Mouse (Mus musculus) MEL (cell line): ENCODE measurements around the gene Daam1. TPM values are rescaled to one million over a fixed set of nuclear protein-coding genes. Genes with fewer than 3 reads are reported as not detected.
A peak's percentile ranks its signal among the peaks of the same experiment; 100 is the strongest.

Experiments
- DNase-seq: peaks from one replicate; pipeline ENCODE4 v3.0.0; 2011; ENCODE audit warnings: low read depth, low spot score
- H3K27ac ChIP-seq: 2 replicates; pipeline ENCODE4 v1.5.1; 2012; ENCODE audit warnings: low read depth, mild to moderate bottlenecking, control low read depth, low read length, moderate library complexity; ENCODE audit not compliant: control insufficient read depth
- H3K27me3 ChIP-seq, 2 experiments: fragments of 150-350 bp in 1 of 2; sonication (generic) in 1 of 2; 2 replicates each; pipeline ENCODE4 v1.6.1; 2012; ENCODE audit warnings: low read length in 2 of 2, mild to moderate bottlenecking in 2 of 2, improper control_type of control experiment in 1 of 2, moderate library complexity in 1 of 2; ENCODE audit not compliant: insufficient read depth in 2 of 2, control insufficient read depth in 1 of 2
- H3K36me3 ChIP-seq, 2 experiments: 2 replicates each; pipeline ENCODE4 v1.6.1; 2012 to 2014; ENCODE audit warnings: low read length in 2 of 2, improper control_type of control experiment in 1 of 2, inconsistent platforms in 1 of 2, mild to moderate bottlenecking in 1 of 2; ENCODE audit not compliant: insufficient read depth in 2 of 2, control insufficient read depth in 1 of 2
- H3K4me1 ChIP-seq, 2 experiments: fragments of 150-350 bp in 1 of 2; sonication (generic) in 1 of 2; 2 replicates each; pipeline ENCODE4 v1.6.1; 2012; ENCODE audit warnings: low read length in 2 of 2, improper control_type of control experiment in 1 of 2, mild to moderate bottlenecking in 1 of 2; ENCODE audit not compliant: insufficient read depth in 2 of 2, control insufficient read depth in 1 of 2
- H3K4me3 ChIP-seq, 2 experiments: fragments of 150-350 bp in 1 of 2; sonication (generic) in 1 of 2; 2 replicates each; pipeline ENCODE4 v1.5.1; 2012; ENCODE audit warnings: low read depth in 2 of 2, low read length in 2 of 2, mild to moderate bottlenecking in 2 of 2, moderate library complexity in 2 of 2, control low read depth in 1 of 2, improper control_type of control experiment in 1 of 2; ENCODE audit not compliant: control insufficient read depth in 1 of 2, insufficient read depth in 1 of 2
- H3K79me2 ChIP-seq: 2 replicates; pipeline ENCODE4 v1.6.1; 2012; ENCODE audit warnings: mild to moderate bottlenecking, low read length, moderate library complexity; ENCODE audit not compliant: control insufficient read depth, poor library complexity, insufficient read depth
- H3K9ac ChIP-seq: 2 replicates; pipeline ENCODE4 v1.6.1; 2012; ENCODE audit warnings: low read depth, mild to moderate bottlenecking, control low read depth, low read length, moderate library complexity; ENCODE audit not compliant: control insufficient read depth, poor library complexity, severe bottlenecking
- H3K9me3 ChIP-seq: fragments of 150-350 bp; sonication (generic); replicated peaks from 2 replicates; pipeline ENCODE4 v1.6.1; 2012; ENCODE audit warnings: mild to moderate bottlenecking, low read length, improper control_type of control experiment, moderate library complexity; ENCODE audit not compliant: insufficient read depth
- BHLHE40 ChIP-seq: IDR thresholded peaks from 2 replicates; pipeline ENCODE4 v1.6.1; 2012; ENCODE audit warnings: low read depth, mild to moderate bottlenecking, inconsistent platforms, low read length, improper control_type of control experiment, borderline replicate concordance
- CHD1 ChIP-seq: IDR thresholded peaks from 2 replicates; pipeline ENCODE4 v1.6.1; 2012; ENCODE audit warnings: low read depth, mild to moderate bottlenecking, inconsistent platforms, low read length, improper control_type of control experiment
- CTCF ChIP-seq, 3 experiments: IDR thresholded peaks in 2 of 3; conservative IDR thresholded peaks in 1 of 3; 2 replicates each; pipeline ENCODE4 v1.5.1; 2011 to 2012; ENCODE audit warnings: low read length in 3 of 3, low read depth in 2 of 3, mild to moderate bottlenecking in 2 of 3, improper control_type of control experiment in 1 of 3, inconsistent platforms in 1 of 3, mixed read lengths in 1 of 3, moderate library complexity in 1 of 3; ENCODE audit not compliant: control insufficient read depth in 1 of 3, insufficient read depth in 1 of 3, poor library complexity in 1 of 3, severe bottlenecking in 1 of 3
- E2F4 ChIP-seq: IDR thresholded peaks from 2 replicates; pipeline ENCODE4 v1.6.1; 2011; ENCODE audit warnings: low read depth, low read length, improper control_type of control experiment, borderline replicate concordance
- ELF1 ChIP-seq: IDR thresholded peaks from 2 replicates; pipeline ENCODE4 v1.6.1; 2014; ENCODE audit warnings: low read depth, mild to moderate bottlenecking, inconsistent platforms, low read length, improper control_type of control experiment, moderate library complexity
- ETS1 ChIP-seq: IDR thresholded peaks from 2 replicates; pipeline ENCODE4 v1.6.1; 2012; ENCODE audit warnings: low read depth, mild to moderate bottlenecking, inconsistent platforms, low read length, improper control_type of control experiment, moderate library complexity
- GABPA ChIP-seq: IDR thresholded peaks from 2 replicates; pipeline ENCODE4 v1.6.1; 2012; ENCODE audit warnings: low read depth, mild to moderate bottlenecking, inconsistent platforms, low read length, improper control_type of control experiment, moderate library complexity
- GATA1 ChIP-seq: IDR thresholded peaks from 2 replicates; pipeline ENCODE4 v1.6.1; 2011; ENCODE audit warnings: low read depth, low read length, improper control_type of control experiment
- HCFC1 ChIP-seq: IDR thresholded peaks from 2 replicates; pipeline ENCODE4 v1.6.1; 2012; ENCODE audit warnings: low read depth, mild to moderate bottlenecking, inconsistent platforms, low read length, improper control_type of control experiment, moderate library complexity
- JUND ChIP-seq: IDR thresholded peaks from 2 replicates; pipeline ENCODE4 v1.6.1; 2011; ENCODE audit warnings: low read depth, mild to moderate bottlenecking, improper control_type of control experiment, low read length
- KAT2A ChIP-seq: conservative IDR thresholded peaks from 2 replicates; pipeline ENCODE4 v1.6.1; 2012; ENCODE audit warnings: low read depth, low read length, improper control_type of control experiment, inconsistent platforms
- MAFK ChIP-seq: IDR thresholded peaks from 2 replicates; pipeline ENCODE4 v1.6.1; 2011; ENCODE audit warnings: low read depth, mild to moderate bottlenecking, low read length, improper control_type of control experiment, borderline replicate concordance
- MAZ ChIP-seq: IDR thresholded peaks from 2 replicates; pipeline ENCODE4 v1.6.1; 2012; ENCODE audit warnings: low read depth, mild to moderate bottlenecking, inconsistent platforms, low read length, improper control_type of control experiment
- MEF2A ChIP-seq: IDR thresholded peaks from 2 replicates; pipeline ENCODE4 v1.6.1; 2014; ENCODE audit warnings: low read depth, mild to moderate bottlenecking, inconsistent platforms, low read length, improper control_type of control experiment; ENCODE audit not compliant: poor library complexity, insufficient replicate concordance, severe bottlenecking; ENCODE audit errors: extremely low read depth
- MXI1 ChIP-seq: IDR thresholded peaks from 2 replicates; pipeline ENCODE4 v1.6.1; 2011; ENCODE audit warnings: mild to moderate bottlenecking, low read depth, low read length, improper control_type of control experiment
- MYB ChIP-seq: IDR thresholded peaks from 2 replicates; pipeline ENCODE4 v1.6.1; 2011; ENCODE audit warnings: mild to moderate bottlenecking, low read depth, low read length, improper control_type of control experiment
- NELFE ChIP-seq: IDR thresholded peaks from 2 replicates; pipeline ENCODE4 v1.6.1; 2011; ENCODE audit warnings: low read depth, low read length, improper control_type of control experiment
- NRF1 ChIP-seq: IDR thresholded peaks from 2 replicates; pipeline ENCODE4 v1.6.1; 2014; ENCODE audit warnings: low read depth, mild to moderate bottlenecking, inconsistent platforms, low read length, improper control_type of control experiment, moderate library complexity; ENCODE audit not compliant: poor library complexity, insufficient read depth, severe bottlenecking
- POLR2A ChIP-seq, 2 experiments: IDR thresholded peaks; 2 replicates each; pipeline ENCODE4 v1.6.1; 2011 to 2012; ENCODE audit warnings: low read length in 2 of 2, mild to moderate bottlenecking in 2 of 2, control low read depth in 1 of 2, improper control_type of control experiment in 1 of 2, low read depth in 1 of 2, moderate library complexity in 1 of 2; ENCODE audit not compliant: control insufficient read depth in 1 of 2, insufficient read depth in 1 of 2, poor library complexity in 1 of 2
- POLR2AphosphoS2 ChIP-seq: IDR thresholded peaks from 2 replicates; pipeline ENCODE4 v1.6.1; 2011; ENCODE audit warnings: low read length, improper control_type of control experiment
- POLR2AphosphoS5 ChIP-seq: IDR thresholded peaks from 2 replicates; pipeline ENCODE4 v1.6.1; 2012; ENCODE audit warnings: low read depth, borderline replicate concordance, mild to moderate bottlenecking, inconsistent platforms, low read length, moderate library complexity, mixed read lengths
- RCOR1 ChIP-seq: IDR thresholded peaks from 2 replicates; pipeline ENCODE4 v1.6.1; 2012; ENCODE audit warnings: low read depth, mild to moderate bottlenecking, inconsistent platforms, low read length, improper control_type of control experiment
- SIN3A ChIP-seq: IDR thresholded peaks from 2 replicates; pipeline ENCODE4 v1.6.1; 2012; ENCODE audit warnings: low read length, improper control_type of control experiment, inconsistent platforms
- TAL1 ChIP-seq: IDR thresholded peaks from 2 replicates; pipeline ENCODE4 v1.6.1; 2012; ENCODE audit warnings: mild to moderate bottlenecking, inconsistent platforms, low read length, moderate library complexity, mixed read lengths
- TBP ChIP-seq: IDR thresholded peaks from 2 replicates; pipeline ENCODE4 v1.8.0; 2011; ENCODE audit warnings: low read depth, low read length, improper control_type of control experiment
- TCF12 ChIP-seq: IDR thresholded peaks from 2 replicates; pipeline ENCODE4 v1.6.1; 2014; ENCODE audit warnings: low read depth, mild to moderate bottlenecking, inconsistent platforms, low read length, improper control_type of control experiment, moderate library complexity
- USF1 ChIP-seq: IDR thresholded peaks from 2 replicates; pipeline ENCODE4 v1.6.1; 2014; ENCODE audit warnings: low read depth, mild to moderate bottlenecking, inconsistent platforms, low read length, improper control_type of control experiment, moderate library complexity
- USF2 ChIP-seq, 2 experiments: IDR thresholded peaks; 2 replicates each; pipeline ENCODE4 v1.6.1; 2011 to 2012; ENCODE audit warnings: improper control_type of control experiment in 2 of 2, low read length in 2 of 2, borderline replicate concordance in 1 of 2, inconsistent platforms in 1 of 2, low read depth in 1 of 2, mild to moderate bottlenecking in 1 of 2; ENCODE audit not compliant: insufficient read depth in 1 of 2
- ZC3H11A ChIP-seq: IDR thresholded peaks from 2 replicates; pipeline ENCODE4 v1.6.1; 2012; ENCODE audit warnings: low read depth, mild to moderate bottlenecking, inconsistent platforms, low read length, improper control_type of control experiment
- ZKSCAN1 ChIP-seq: IDR thresholded peaks from 2 replicates; pipeline ENCODE4 v1.6.1; 2012; ENCODE audit warnings: low read depth, mild to moderate bottlenecking, inconsistent platforms, low read length, improper control_type of control experiment, moderate library complexity
- ZMIZ1 ChIP-seq: IDR thresholded peaks from 2 replicates; pipeline ENCODE4 v1.6.1; 2012; ENCODE audit warnings: low read depth, mild to moderate bottlenecking, inconsistent platforms, low read length, improper control_type of control experiment, moderate library complexity
- polyA plus RNA-seq, 2 experiments: library from polyadenylated mRNA; stranded (reverse) in 1 of 2; unstranded in 1 of 2; fragments of >175 nt in 1 of 2; fragments of >200 nt in 1 of 2; gene quantifications; 2 replicates each; pipeline versions ENCODE4 v1.2.1 to v1.2.4; 2012; ENCODE audit warnings: low replicate concordance in 2 of 2, low read depth in 1 of 2; ENCODE audit not compliant: insufficient read length in 2 of 2, insufficient read depth in 1 of 2, missing spikeins in 1 of 2
- total RNA-seq: library from RNA; depleted of rRNA; stranded (reverse); fragments of 300-350 nt; gene quantifications from 2 replicates; pipeline ENCODE4 v1.2.3, GENCODE M21; 2012; rRNA removed

Gene Daam1
- total RNA-seq (8.6 and 9.2 TPM in 2 replicates), polyA plus RNA-seq (10 to 100 TPM in 1 of 2 experiments, not detected in 1; 12.0 TPM)

DNA sequence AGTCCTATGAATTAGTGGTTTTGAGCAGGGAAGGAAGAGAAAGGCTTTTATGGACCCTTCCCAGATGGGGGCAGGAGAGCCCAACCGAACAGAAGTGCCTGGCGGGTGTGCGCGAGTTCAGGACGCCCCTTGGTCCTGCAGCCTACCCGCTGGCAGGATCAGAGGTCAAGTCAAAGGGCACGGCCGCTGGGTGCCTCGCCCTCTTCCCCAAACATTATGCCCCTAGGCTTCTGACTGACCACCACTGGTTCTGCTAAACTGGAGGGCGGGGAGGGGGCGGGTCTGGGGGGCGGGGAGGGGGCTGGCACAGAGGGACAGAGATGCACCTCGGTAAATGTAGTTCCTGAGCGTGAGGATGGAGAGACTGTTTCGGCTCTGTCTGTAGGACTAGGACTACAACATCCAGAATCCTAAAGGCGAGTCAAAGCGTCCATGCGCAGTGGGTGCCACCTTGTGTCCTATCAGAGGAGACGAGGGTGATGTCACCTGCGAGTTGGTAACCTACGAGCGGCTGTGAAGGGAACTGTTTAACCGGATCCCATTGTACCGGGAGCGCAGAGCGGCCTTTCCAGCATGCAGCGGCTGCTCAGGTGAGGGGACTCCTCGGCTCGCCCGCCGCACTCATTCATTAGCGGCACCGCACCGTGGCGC lies at the start of gene Daam1:
Gene Daam1, plus strand, starts transcription at position 472 of the 651 bp plus-strand sequence.
- Histone ChIP-seq H3K27ac (peak within 1 kb of the TSS; percentile 96), H3K79me2 (peaks cover 32% of the 10 kb centered on the region), H3K4me1 (peaks cover 3 to 12% of the 10 kb centered on the region in 2 experiments; a peak in 3 of 4 replicates), H3K9ac (peak within 1 kb of the TSS; percentile 87), H3K27me3 (peaks cover 0 to 2% of the 10 kb centered on the region in 2 experiments; a peak in 2 of 4 replicates), H3K36me3 (peaks cover 0 to 19% of the 10 kb centered on the region in 2 experiments; a peak in 2 of 4 replicates), H3K9me3 (no peaks in the 10 kb centered on the region), H3K4me3 (peak within 1 kb of the TSS; percentile 73 to 86)
- TF ChIP-seq MXI1, result peak; percentile 61; the same call in 1 of the 2 replicates
- no peak for TF ChIP-seq ZKSCAN1
- peak; percentile 40 for TF ChIP-seq TCF12
- no peak for TF ChIP-seq MEF2A
- TF ChIP-seq CHD1, result no peak
- TF ChIP-seq BHLHE40, result no peak
- TF ChIP-seq POLR2AphosphoS2, result peak; percentile 75; the same call in 1 of the 2 replicates
- TF ChIP-seq USF1, result no peak
- no peak for TF ChIP-seq MAFK
- TF ChIP-seq GATA1, result 0 out of 2 replicates have a peak, but pooled peaks have one; percentile 17
- no peak for TF ChIP-seq POLR2AphosphoS5
- TF ChIP-seq NRF1, result peak; percentile 89
- TF ChIP-seq POLR2A (IDR thresholded peaks at IDR 0.05; ENCODE audit: control insufficient read depth in 1 of 2, insufficient read depth in 1 of 2, low read depth in 1 of 2, low read length in 2 of 2, poor library complexity in 1 of 2), result peak; percentile 89
- no peak for TF ChIP-seq TAL1
- TF ChIP-seq SIN3A, result peak; percentile 55
- TF ChIP-seq HCFC1, result peak; percentile 95
- peak; percentile 82 for TF ChIP-seq NELFE
- TF ChIP-seq GABPA, result no peak
- no peak for TF ChIP-seq MYB
- no peak for TF ChIP-seq JUND
- no peak for TF ChIP-seq ELF1
- peak; percentile 91 for TF ChIP-seq TBP
- TF ChIP-seq KAT2A, result peak; percentile 88
- no peak for TF ChIP-seq ZMIZ1
- TF ChIP-seq MAZ, result no peak
- no peak for TF ChIP-seq USF2 (IDR thresholded peaks at IDR 0.05; ENCODE audit: borderline replicate concordance in 1 of 2, insufficient read depth in 1 of 2, low read depth in 1 of 2, low read length in 2 of 2)
- peak in 1 of 3 experiments; percentile 2; a peak in 1 of 6 replicates for TF ChIP-seq CTCF (IDR thresholded peaks at IDR 0.05 in 2 of 3, conservative IDR thresholded peaks at IDR 0.05 in 1 of 3; ENCODE audit: control insufficient read depth in 1 of 3, insufficient read depth in 1 of 3, low read depth in 2 of 3, low read length in 3 of 3, poor library complexity in 1 of 3, severe bottlenecking in 1 of 3)
- TF ChIP-seq E2F4, result no peak
- no peak for TF ChIP-seq RCOR1
- TF ChIP-seq ETS1, result peak; percentile 46; the same call in 1 of the 2 replicates
- TF ChIP-seq ZC3H11A, result no peak
- peak; percentile 98 for DNase-seq
